Mouse (Mus musculus) layer of hippocampus, postnatal 10 days (tissue): ENCODE results near the gene Cacna2d1. TPM values are rescaled to one million over a fixed set of nuclear protein-coding genes. Genes with fewer than 3 reads are reported as not detected.

Experiments
- DNase-seq, 2 experiments: peaks; one replicate each; pipeline ENCODE4 v3.0.0; 2021; ENCODE audit warnings: low spot score in 2 of 2
- total RNA-seq, 2 experiments: library from RNA; stranded (reverse); gene quantifications; 2 replicates each; pipeline ENCODE4 v1.2.3; 2021

Cacna2d1 gene
- total RNA-seq, 2 experiments from 2014 or later = 123 to 131 TPM

- no peak for DNase-seq
These were observed 202.3 kb downstream of the Cacna2d1 start for GRCm38 (mm10) chr5:16136839-16137238.

DNA sequence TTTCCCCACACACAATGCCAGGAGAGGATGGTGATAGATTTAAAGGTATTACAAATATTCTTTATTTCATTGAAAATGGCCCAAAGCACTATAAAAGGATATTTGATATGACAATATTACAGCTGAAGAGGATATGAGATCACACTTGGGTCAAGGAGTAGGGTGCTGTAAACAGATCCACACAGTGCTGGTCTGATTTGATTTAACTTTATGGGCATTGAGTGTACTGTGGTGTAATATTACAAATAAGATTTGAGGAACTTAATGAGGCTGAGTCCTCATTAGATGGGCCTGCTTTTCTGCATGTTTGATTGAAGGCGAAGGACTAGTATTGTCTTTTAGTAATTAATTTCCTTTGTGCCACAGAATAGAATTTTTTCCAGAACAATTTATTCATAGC, 212.1 kb downstream of the Cacna2d1 start:
- DNase-seq = no peak

GRCm38 (mm10) chr5:16155375-16156284, 221.1 kb downstream of the Cacna2d1 start:
- DNase-seq = no peak

DNA sequence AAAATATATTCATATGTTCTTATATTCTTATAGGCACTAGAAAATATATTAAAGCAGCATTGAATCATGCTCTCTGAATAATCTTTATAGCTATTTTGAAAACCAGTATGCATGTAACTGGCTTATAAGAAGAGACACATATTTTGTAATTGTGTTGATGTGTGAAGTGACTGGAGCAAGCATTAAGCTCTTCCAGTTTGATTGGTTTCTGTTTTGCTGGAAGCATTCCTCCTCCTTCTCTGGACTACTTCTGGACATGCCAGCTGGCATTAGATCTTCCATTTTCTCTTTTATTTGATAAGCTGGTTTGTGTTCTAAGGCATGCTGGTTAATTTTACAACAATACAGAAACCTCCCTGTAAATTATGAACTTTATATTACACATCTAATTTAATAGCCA, 228.8 kb downstream of the Cacna2d1 start:
- DNase-seq = no peak

DNA sequence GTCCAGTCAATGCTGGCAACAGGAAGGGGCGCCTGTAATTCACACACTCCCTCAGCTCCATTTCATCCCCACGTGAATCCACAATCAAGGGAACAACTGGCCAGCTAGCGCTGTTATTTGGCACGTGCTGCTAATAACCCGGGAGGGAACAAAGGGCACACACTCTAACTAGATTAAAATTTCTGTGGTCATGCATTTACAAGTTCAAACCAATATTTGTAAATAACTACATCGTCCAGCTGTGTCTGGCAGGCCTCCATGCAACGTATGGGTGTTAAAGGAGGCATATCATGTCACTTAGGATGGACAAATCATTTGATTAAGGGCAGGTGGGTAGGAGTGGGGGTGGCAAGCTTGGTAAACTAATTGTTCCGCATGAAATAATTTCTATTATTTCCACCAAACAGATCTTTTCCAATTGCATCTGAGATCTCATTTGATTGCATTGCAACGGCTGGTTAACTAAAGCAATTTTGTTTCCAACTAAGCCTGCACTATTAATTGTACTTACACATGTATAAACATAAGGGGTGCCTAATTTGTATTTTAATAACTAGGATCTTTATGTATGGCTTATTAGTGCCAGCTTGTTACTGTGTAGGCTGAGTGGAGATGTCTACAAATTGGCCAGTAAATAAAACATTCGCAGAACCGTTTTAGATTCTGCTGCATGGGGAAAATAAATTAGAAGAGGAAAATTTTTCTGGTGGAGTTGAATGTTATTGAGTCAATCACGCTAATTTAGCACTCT, 231.8 kb downstream of the Cacna2d1 start:
- no peak for DNase-seq

DNA sequence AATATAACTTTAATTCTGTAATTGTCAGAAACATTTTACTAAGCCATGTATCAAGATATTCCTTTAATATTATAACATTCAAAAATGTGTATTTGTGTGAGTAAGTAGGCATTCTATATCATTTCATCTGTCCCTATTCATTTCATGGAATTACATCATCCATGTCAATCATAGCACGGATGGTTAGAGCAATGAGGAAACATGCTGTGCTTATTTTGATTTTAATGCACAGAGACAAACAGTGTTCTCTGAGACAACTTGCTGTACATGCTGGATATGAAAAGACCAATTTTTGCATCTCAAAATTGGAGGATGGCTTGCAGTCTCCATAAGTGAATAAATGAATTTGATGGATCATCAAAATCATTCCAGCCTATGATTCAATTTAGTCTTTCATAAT, 232.4 kb downstream of the Cacna2d1 start:
- no peak for DNase-seq

GRCm38 (mm10) chr5:16181041-16181440, 246.6 kb downstream of the Cacna2d1 start:
- DNase-seq = no peak

DNA sequence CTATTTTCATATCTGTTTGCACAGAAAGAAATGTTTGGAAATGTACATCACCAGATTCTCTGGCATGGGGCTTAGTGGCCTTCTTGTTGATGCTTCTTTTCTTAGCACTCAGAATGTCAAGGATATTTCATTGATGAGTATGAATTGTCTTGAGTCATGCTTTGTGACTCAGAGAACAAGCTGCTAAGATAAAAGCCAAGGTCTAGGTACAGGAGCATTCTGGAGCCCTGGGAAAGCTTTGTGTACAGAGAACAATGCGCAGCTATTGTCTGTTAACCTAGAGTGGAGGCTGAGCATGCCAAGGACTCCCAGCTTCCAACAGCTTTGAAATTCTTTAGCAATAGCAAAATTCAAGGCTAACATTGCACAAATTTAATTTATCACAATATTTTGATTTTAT, 249.6 kb downstream of the Cacna2d1 start:
- no peak for DNase-seq

DNA sequence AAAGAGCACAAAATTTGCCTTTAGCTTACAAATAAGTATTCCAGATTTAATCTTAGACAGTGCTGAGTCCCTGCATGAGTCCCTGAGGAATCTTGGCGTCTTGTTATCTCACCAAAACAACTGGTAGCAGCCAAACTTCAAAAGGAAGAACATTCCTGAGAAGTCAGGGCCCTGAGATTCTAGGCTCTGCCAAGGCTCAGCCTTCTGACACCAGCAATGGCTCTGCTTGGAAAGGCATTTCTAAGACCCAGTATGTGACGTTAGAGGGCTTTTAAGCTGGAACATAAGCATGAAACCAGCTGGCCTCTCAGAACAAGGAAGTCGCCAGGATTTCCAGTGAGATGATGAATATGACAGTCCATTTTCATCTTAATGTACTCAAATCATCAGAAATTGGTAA, 253.4 kb downstream of the Cacna2d1 start:
- DNase-seq = no peak

GRCm38 (mm10) chr5:16189878-16190277, 255.4 kb downstream of the Cacna2d1 start:
- no peak for DNase-seq

- DNase-seq = no peak
These were observed 256.7 kb downstream of the Cacna2d1 start for GRCm38 (mm10) chr5:16191165-16191564.

- DNase-seq = no peak
These were observed 265.3 kb downstream of the Cacna2d1 start for GRCm38 (mm10) chr5:16199816-16200215.

- no peak for DNase-seq
These were observed 287.5 kb downstream of the Cacna2d1 start for GRCm38 (mm10) chr5:16221960-16222359.

GRCm38 (mm10) chr5:16225359-16225758, 290.9 kb downstream of the Cacna2d1 start:
- DNase-seq = no peak

GRCm38 (mm10) chr5:16229384-16229783, 294.9 kb downstream of the Cacna2d1 start:
- no peak for DNase-seq

GRCm38 (mm10) chr5:16231477-16231876, 297.0 kb downstream of the Cacna2d1 start:
- DNase-seq = no peak

GRCm38 (mm10) chr5:16234891-16235290, 300.4 kb downstream of the Cacna2d1 start:
- no peak for DNase-seq

DNA sequence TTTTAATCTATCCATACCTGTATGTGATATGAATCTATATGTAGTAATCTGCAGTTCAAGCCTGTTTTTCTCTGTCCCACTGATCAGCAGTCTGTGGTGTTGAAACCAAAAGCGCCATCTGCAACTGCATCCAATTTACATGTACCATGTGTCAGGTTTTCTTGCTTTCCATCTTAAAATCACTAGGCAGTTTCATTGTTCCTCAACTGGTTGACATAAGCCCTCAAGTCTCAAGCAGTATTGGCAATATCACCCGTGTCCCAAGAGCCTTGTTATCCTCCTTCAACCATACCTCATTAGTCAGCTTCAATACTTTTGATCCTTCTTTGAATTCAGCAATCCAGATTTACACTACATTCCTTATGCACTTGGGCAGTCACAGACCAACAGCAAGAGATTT, 301.4 kb downstream of the Cacna2d1 start:
- DNase-seq = no peak

DNA sequence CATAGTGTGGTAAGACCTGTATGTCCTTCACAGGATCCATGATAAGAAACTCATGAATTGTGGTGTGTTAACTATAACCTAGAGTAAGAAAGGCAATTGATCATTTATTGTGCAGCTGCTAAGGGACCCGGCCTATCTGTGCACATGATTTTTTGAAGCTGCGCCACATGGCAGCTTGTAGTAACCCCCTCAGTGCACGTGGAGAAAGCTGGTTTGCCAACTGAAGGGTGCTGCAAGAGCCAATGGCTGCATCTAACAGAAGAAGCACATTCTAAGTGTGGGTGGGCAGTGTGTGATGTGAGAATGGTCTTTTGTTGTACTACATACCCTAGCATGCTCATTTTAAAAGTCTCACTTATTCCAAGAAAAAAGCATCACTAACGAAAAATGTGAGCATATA, 302.1 kb downstream of the Cacna2d1 start:
- peak in 1 of 2 experiments; percentile 12 for DNase-seq

DNA sequence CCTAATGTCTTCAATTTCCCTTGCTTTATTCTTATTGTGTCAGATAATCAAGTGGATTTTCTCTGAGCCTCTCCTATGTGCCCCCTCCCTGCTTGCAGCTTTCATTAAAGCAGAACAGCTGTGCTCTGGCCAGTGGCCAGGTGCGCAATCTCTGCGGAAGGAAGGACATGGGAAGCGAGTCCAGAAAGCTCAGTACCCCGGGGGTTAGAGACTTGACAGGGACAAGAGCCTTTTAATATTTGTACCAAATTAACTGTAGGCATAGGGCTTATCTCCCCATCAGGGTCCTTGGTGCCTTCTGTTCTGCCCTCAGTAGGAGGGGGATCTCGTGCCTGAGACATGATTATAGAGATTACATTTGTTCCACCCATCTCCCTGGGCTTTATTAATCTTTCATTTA, 303.5 kb downstream of the Cacna2d1 start:
- no peak for DNase-seq

GRCm38 (mm10) chr5:16240255-16240654, 305.8 kb downstream of the Cacna2d1 start:
- no peak for DNase-seq

DNA sequence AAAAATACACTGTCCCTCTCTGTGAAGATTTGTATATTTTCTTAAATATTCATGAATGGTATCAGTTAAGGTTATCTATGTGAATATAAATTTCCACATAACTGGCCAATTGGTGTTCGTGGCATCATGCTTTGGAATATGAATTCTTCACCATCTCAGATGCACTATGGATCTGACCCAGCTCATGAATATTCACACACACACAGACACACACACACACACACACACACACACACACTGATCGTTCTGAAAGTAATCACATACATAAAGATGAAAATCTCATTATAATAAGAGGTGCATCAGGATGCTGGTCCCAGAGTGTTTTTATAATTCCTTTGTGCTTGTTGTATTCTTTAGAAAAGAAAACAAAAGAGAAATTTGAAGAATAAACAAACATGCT, 309.1 kb downstream of the Cacna2d1 start:
- no peak for DNase-seq
